Mouse (Mus musculus): ENCODE data around the gene Soga1. TPM values are rescaled to one million over a fixed set of nuclear protein-coding genes. Genes with fewer than 3 reads are reported as not detected.

Gene Soga1
- polyA plus RNA-seq, 1 experiment = 4.6 TPM

- Histone ChIP-seq H3K27ac (ENCODE audit: insufficient read depth, low read depth, low read length) (no peak overlapping the region), H3K36me3 (ENCODE audit: control insufficient read depth, insufficient read depth, low read length) (peaks cover 67% of the 10 kb centered on the region), H3K4me3 (ENCODE audit: low read depth, low read length) (no peak overlapping the region), H3K27me3 (ENCODE audit: control insufficient read depth, insufficient read depth, low read length) (no peaks in the 10 kb centered on the region), H3K4me1 (ENCODE audit: control insufficient read depth, insufficient read depth, insufficient read length, low read length) (no peaks in the 10 kb centered on the region)
- TF ChIP-seq CTCF (IDR thresholded peaks at IDR 0.05; ENCODE audit: extremely low read depth, insufficient read length, insufficient replicate concordance, low read depth, low read length) (no peak), POLR2A (IDR thresholded peaks at IDR 0.05; ENCODE audit: low read depth, low read length) (no peak)
- WGBS = 17% methylated on average over 3 of the region's 3 CpGs
Measured at GRCm38 (mm10) chr2:157116964-157117363, 37.9 kb upstream of the Soga1 start.

GRCm38 (mm10) chr2:157108236-157108635 is 29.2 kb upstream of the Soga1 start:
- H3K4me1 ChIP-seq (ENCODE audit: control insufficient read depth, insufficient read depth, insufficient read length, low read length) = no peaks in the 10 kb centered on the region
- 87% methylated on average over 4 of the region's 4 CpGs for WGBS
- no peak overlapping the region for H3K4me3 ChIP-seq (ENCODE audit: low read depth, low read length)
- TF ChIP-seq CTCF (IDR thresholded peaks at IDR 0.05; ENCODE audit: extremely low read depth, insufficient read length, insufficient replicate concordance, low read depth, low read length) (no peak), POLR2A (IDR thresholded peaks at IDR 0.05; ENCODE audit: low read depth, low read length) (no peak)
- H3K27ac ChIP-seq (ENCODE audit: insufficient read depth, low read depth, low read length) = no peak overlapping the region
- peaks cover 69% of the 10 kb centered on the region for H3K36me3 ChIP-seq (ENCODE audit: control insufficient read depth, insufficient read depth, low read length)
- no peaks in the 10 kb centered on the region for H3K27me3 ChIP-seq (ENCODE audit: control insufficient read depth, insufficient read depth, low read length)

DNA sequence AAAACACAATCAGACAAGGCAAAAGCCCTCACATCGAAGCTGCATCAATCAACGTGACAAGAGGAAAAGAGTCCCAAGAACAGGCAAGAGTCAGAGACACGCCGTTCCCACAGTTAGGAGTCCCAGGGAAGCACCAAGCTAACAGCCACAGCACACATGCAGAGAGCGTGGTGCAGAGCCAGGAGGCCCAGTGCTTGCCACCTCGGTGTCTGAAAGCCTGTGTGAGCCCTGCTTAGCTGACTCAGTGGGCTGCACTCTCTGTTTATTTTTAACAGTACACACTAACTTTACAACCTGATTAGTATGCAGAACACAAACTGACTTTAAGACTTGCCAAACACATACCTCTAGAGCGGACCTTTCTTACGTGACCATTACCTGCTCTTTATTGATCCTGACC is 25.4 kb upstream of the Soga1 start:
- H3K4me1 ChIP-seq (ENCODE audit: control insufficient read depth, insufficient read depth, insufficient read length, low read length) = no peaks in the 10 kb centered on the region
- no peak overlapping the region for H3K4me3 ChIP-seq (ENCODE audit: low read depth, low read length)
- 94% methylated on average over 8 of the region's 8 CpGs for WGBS
- TF ChIP-seq CTCF (IDR thresholded peaks at IDR 0.05; ENCODE audit: extremely low read depth, insufficient read length, insufficient replicate concordance, low read depth, low read length) (no peak), POLR2A (IDR thresholded peaks at IDR 0.05; ENCODE audit: low read depth, low read length) (no peak)
- H3K27ac ChIP-seq (ENCODE audit: insufficient read depth, low read depth, low read length) = no peak overlapping the region
- no peaks in the 10 kb centered on the region for H3K27me3 ChIP-seq (ENCODE audit: control insufficient read depth, insufficient read depth, low read length)
- H3K36me3 ChIP-seq (ENCODE audit: control insufficient read depth, insufficient read depth, low read length) = peaks cover 78% of the 10 kb centered on the region

- peaks cover 78% of the 10 kb centered on the region for H3K36me3 ChIP-seq (ENCODE audit: control insufficient read depth, insufficient read depth, low read length)
- H3K4me1 ChIP-seq (ENCODE audit: control insufficient read depth, insufficient read depth, insufficient read length, low read length) = no peaks in the 10 kb centered on the region
- no peak overlapping the region for H3K4me3 ChIP-seq (ENCODE audit: low read depth, low read length)
- 93% methylated on average over 2 of the region's 2 CpGs for WGBS
- H3K27ac ChIP-seq (ENCODE audit: insufficient read depth, low read depth, low read length) = no peak overlapping the region
- no peak for TF ChIP-seq CTCF (IDR thresholded peaks at IDR 0.05; ENCODE audit: extremely low read depth, insufficient read length, insufficient replicate concordance, low read depth, low read length)
- H3K27me3 ChIP-seq (ENCODE audit: control insufficient read depth, insufficient read depth, low read length) = no peaks in the 10 kb centered on the region
Measured at GRCm38 (mm10) chr2:157102256-157102655, 23.2 kb upstream of the Soga1 start.

DNA sequence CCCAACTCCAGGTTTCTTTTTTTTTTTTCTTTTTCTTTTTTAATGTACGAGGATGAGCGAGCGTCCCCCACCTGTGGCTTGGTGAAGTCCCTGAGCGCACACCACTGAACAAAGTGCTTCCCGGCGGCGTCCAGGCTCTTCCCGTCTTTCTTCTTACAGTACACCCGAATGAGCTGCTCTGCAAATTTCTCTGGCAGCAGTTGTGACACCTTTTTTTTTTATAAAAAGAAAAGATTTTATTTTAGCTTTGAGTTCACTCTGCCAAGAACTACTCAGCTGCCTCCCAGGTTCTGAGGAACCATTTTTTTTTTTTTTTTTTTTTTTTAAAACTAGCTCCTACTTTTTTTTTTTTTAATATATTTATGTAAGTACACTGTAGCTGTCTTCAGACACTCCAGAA is 22.6 kb upstream of the Soga1 start:
- peaks cover 79% of the 10 kb centered on the region for H3K36me3 ChIP-seq (ENCODE audit: control insufficient read depth, insufficient read depth, low read length)
- no peaks in the 10 kb centered on the region for H3K4me1 ChIP-seq (ENCODE audit: control insufficient read depth, insufficient read depth, insufficient read length, low read length)
- 97% methylated on average over 9 of the region's 9 CpGs for WGBS
- no peak overlapping the region for H3K27ac ChIP-seq (ENCODE audit: insufficient read depth, low read depth, low read length)
- TF ChIP-seq POLR2A (IDR thresholded peaks at IDR 0.05; ENCODE audit: low read depth, low read length) = no peak
- TF ChIP-seq CTCF (IDR thresholded peaks at IDR 0.05; ENCODE audit: extremely low read depth, insufficient read length, insufficient replicate concordance, low read depth, low read length) = no peak
- no peak overlapping the region for H3K4me3 ChIP-seq (ENCODE audit: low read depth, low read length)
- no peaks in the 10 kb centered on the region for H3K27me3 ChIP-seq (ENCODE audit: control insufficient read depth, insufficient read depth, low read length)

- no peak overlapping the region for H3K27ac ChIP-seq (ENCODE audit: insufficient read depth, low read depth, low read length)
- 88% methylated on average over 12 of the region's 12 CpGs for WGBS
- H3K27me3 ChIP-seq (ENCODE audit: control insufficient read depth, insufficient read depth, low read length) = no peaks in the 10 kb centered on the region
- H3K4me3 ChIP-seq (ENCODE audit: low read depth, low read length) = no peak overlapping the region
- no peaks in the 10 kb centered on the region for H3K4me1 ChIP-seq (ENCODE audit: control insufficient read depth, insufficient read depth, insufficient read length, low read length)
- peaks cover 72% of the 10 kb centered on the region for H3K36me3 ChIP-seq (ENCODE audit: control insufficient read depth, insufficient read depth, low read length)
- TF ChIP-seq POLR2A (IDR thresholded peaks at IDR 0.05; ENCODE audit: low read depth, low read length) (no peak), CTCF (IDR thresholded peaks at IDR 0.05; ENCODE audit: extremely low read depth, insufficient read length, insufficient replicate concordance, low read depth, low read length) (no peak)
Measured at GRCm38 (mm10) chr2:157100319-157100605, 21.2 kb upstream of the Soga1 start.

DNA sequence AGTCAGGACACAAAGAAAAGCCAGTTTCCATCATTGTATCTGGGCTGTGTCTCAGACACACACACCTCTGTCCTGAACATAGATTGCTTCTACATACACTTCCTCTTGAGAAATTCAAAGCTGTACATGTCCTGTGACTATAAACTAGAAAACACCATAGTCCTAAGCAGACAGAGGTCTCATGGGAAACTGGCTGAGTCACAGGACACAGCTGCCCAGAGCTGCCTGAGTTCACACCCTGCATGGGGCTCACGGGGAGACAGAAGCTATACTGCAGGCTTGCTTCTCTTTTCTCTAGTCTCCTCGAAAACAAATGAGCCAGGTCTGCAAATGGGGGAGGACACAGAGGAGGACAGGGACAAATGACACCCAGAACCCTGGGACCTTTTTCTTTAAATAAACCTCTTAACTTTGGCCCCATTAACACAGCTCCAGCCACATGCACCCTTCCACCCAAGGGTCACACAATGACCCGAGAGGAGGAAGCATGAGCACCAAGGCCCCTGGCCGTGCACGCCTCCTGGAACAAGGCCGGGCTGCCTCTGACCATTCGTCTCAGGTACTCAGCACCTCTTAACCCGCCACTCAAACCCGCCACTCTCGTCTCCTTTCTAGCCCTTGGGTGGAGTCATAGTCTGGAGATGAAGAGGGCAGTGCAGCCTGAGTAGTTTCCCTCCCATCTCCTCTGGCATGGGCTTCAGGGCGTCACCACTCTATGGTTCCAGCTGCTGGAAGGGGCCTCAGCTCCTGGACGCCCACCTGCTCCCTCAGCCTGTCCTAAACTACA is 20.7 kb upstream of the Soga1 start:
- peaks cover 67% of the 10 kb centered on the region for H3K36me3 ChIP-seq (ENCODE audit: control insufficient read depth, insufficient read depth, low read length)
- no peak overlapping the region for H3K27ac ChIP-seq (ENCODE audit: insufficient read depth, low read depth, low read length)
- no peaks in the 10 kb centered on the region for H3K27me3 ChIP-seq (ENCODE audit: control insufficient read depth, insufficient read depth, low read length)
- no peak for TF ChIP-seq POLR2A (IDR thresholded peaks at IDR 0.05; ENCODE audit: low read depth, low read length)
- TF ChIP-seq CTCF (IDR thresholded peaks at IDR 0.05; ENCODE audit: extremely low read depth, insufficient read length, insufficient replicate concordance, low read depth, low read length) = no peak
- no peak overlapping the region for H3K4me3 ChIP-seq (ENCODE audit: low read depth, low read length)
- no peaks in the 10 kb centered on the region for H3K4me1 ChIP-seq (ENCODE audit: control insufficient read depth, insufficient read depth, insufficient read length, low read length)
- 86% methylated on average over 12 of the region's 12 CpGs for WGBS

Data from small intestine, adult 2 months (tissue).